Mouse (Mus musculus) liver, embryonic 14.5 days (tissue): ENCODE measurements around the gene Parp16. TPM values are rescaled to one million over a fixed set of nuclear protein-coding genes. Genes with fewer than 3 reads are reported as not detected.
A peak's percentile ranks its signal among the peaks of the same experiment; 100 is the strongest.

Experiments used
- ATAC-seq: fragments of 200-750 bp; cut with Nextera tagmentation; 2 replicates; pipeline ENCODE4 v1.8.0; 2017; ENCODE audit warnings: moderate number of reproducible peaks, mild to moderate bottlenecking, moderate library complexity; ENCODE audit not compliant: insufficient read depth
- DNase-seq, 3 experiments: peaks; one replicate each; pipeline ENCODE4 v3.0.0-alpha.2; 2012 to 2013; ENCODE audit warnings: low read depth in 3 of 3, low spot score in 3 of 3
- H3K27ac ChIP-seq: fragments of 300-500 bp; sonication (generic); 2 replicates; pipeline ENCODE4 v1.5.1; 2014; ENCODE audit warnings: moderate library complexity, mild to moderate bottlenecking, control low read depth, inconsistent platforms
- H3K27me3 ChIP-seq: fragments of 300-500 bp; sonication (generic); 2 replicates; pipeline ENCODE4 v1.6.1; 2014; ENCODE audit warnings: mild to moderate bottlenecking, low read length, moderate library complexity; ENCODE audit not compliant: control insufficient read depth, insufficient read depth
- H3K36me3 ChIP-seq: fragments of 300-500 bp; sonication (generic); replicated peaks from 2 replicates; pipeline ENCODE4 v1.6.1; 2014; ENCODE audit warnings: low read depth; ENCODE audit not compliant: control insufficient read depth, insufficient read depth
- H3K4me1 ChIP-seq, 2 experiments: fragments of 200-500 bp in 1 of 2; fragments of 300-500 bp in 1 of 2; sonication (generic) in 1 of 2; replicated peaks; 2 replicates each; pipeline ENCODE4 v1.6.1; 2012 to 2014; ENCODE audit warnings: antibody characterized with exemption in 1 of 2, inconsistent platforms in 1 of 2, low read length in 1 of 2; ENCODE audit not compliant: control insufficient read depth in 2 of 2, insufficient read depth in 2 of 2
- H3K4me2 ChIP-seq: fragments of 300-500 bp; sonication (generic); 2 replicates; pipeline ENCODE4 v1.6.1; 2014; ENCODE audit warnings: low read depth, mild to moderate bottlenecking, control low read depth, moderate library complexity
- H3K4me3 ChIP-seq, 2 experiments: fragments of 200-500 bp in 1 of 2; fragments of 300-500 bp in 1 of 2; sonication (generic) in 1 of 2; 2 replicates each; pipeline ENCODE4 v1.5.1; 2012 to 2014; ENCODE audit warnings: low read depth in 2 of 2, low read length in 2 of 2, mild to moderate bottlenecking in 2 of 2, control low read depth in 1 of 2, inconsistent platforms in 1 of 2, moderate library complexity in 1 of 2; ENCODE audit not compliant: insufficient read depth in 1 of 2
- H3K9ac ChIP-seq: fragments of 300-500 bp; sonication (generic); replicated peaks from 2 replicates; pipeline ENCODE4 v1.6.1; 2014; ENCODE audit warnings: mild to moderate bottlenecking, control low read depth, moderate library complexity
- H3K9me3 ChIP-seq: fragments of 300-500 bp; sonication (generic); 2 replicates; pipeline ENCODE4 v1.6.1; 2016; ENCODE audit warnings: low read length, mixed read lengths; ENCODE audit not compliant: control insufficient read depth
- CTCF ChIP-seq: IDR thresholded peaks from 2 replicates; pipeline ENCODE4 v1.5.1; 2016; ENCODE audit warnings: antibody characterized with exemption, low read depth, control low read depth
- EP300 ChIP-seq: IDR thresholded peaks from 2 replicates; pipeline ENCODE4 v1.6.1; 2016; ENCODE audit warnings: antibody characterized with exemption, low read depth
- WGBS: fragments of 180-500 bp; shearing (Covaris S2); extraction: QIAGEN DNeasy Blood & Tissue Kit; methylation state at CpG from one replicate; pipeline ENCODE4 v1.1.7; 2014; ENCODE audit not compliant: insufficient replicate concordance; 5-methylcytosine and 5-hydroxymethylcytosine counted together
- polyA plus RNA-seq, 2 experiments: library from polyadenylated mRNA; depleted of rRNA in 1 of 2; stranded (reverse) in 1 of 2; unstranded in 1 of 2; fragments of >200 nt; fragmentation: Nextera tagmentation in 1 of 2; extraction: Ambion mirVana in 1 of 2; gene quantifications; 2 replicates each; pipeline versions ENCODE4 v1.2.1 to v1.2.3; 2012 to 2014

The Parp16 gene
- polyA plus RNA-seq, 2 experiments = 5.7 to 7.2 TPM

- no peak for ATAC-seq
These were observed 44.6 kb downstream of the Parp16 start for GRCm38 (mm10) chr9:65239731-65240130.

GRCm38 (mm10) chr9:65240587-65240986 is 45.4 kb downstream of the Parp16 start:
- ATAC-seq (no peak), DNase-seq (no peak)
- Histone ChIP-seq H3K27ac (no peak overlapping the region), H3K9ac (no peak overlapping the region), H3K4me3 (no peak overlapping the region), H3K4me2 (no peak overlapping the region), H3K4me1 (peaks cover 0 to 12% of the 10 kb centered on the region in 2 experiments; a peak in 2 of 4 replicates), H3K27me3 (no peaks in the 10 kb centered on the region), H3K36me3 (no peaks in the 10 kb centered on the region; the same call in none of the 2 replicates), H3K9me3 (no peaks in the 10 kb centered on the region)
- WGBS = 77% methylated on average over 3 of the region's 3 CpGs
- TF ChIP-seq CTCF (no peak), EP300 (no peak)

More at GRCm38 (mm10) chr9:65239731-65240130, 44.6 kb downstream of the Parp16 start:
- Histone ChIP-seq H3K27me3 (no peaks in the 10 kb centered on the region), H3K36me3 (no peaks in the 10 kb centered on the region; the same call in none of the 2 replicates), H3K4me2 (no peak overlapping the region), H3K4me3 (no peak overlapping the region), H3K9me3 (no peaks in the 10 kb centered on the region), H3K4me1 (peaks cover 0 to 12% of the 10 kb centered on the region in 2 experiments; a peak in 2 of 4 replicates), H3K27ac (no peak overlapping the region), H3K9ac (no peak overlapping the region)
- 75% methylated on average over 5 of the region's 5 CpGs for WGBS
- no peak for DNase-seq
- TF ChIP-seq CTCF (no peak), EP300 (no peak)

- no peak overlapping the region for H3K4me2 ChIP-seq
- H3K9ac ChIP-seq = no peak overlapping the region
- H3K36me3 ChIP-seq = no peaks in the 10 kb centered on the region; the same call in 1 of the 2 replicates
- DNase-seq (no peak), ATAC-seq (no peak)
- no peaks in the 10 kb centered on the region for H3K9me3 ChIP-seq
- no peak overlapping the region for H3K4me3 ChIP-seq
- H3K27ac ChIP-seq = no peak overlapping the region
- 44% methylated on average over 5 of the region's 5 CpGs for WGBS
- TF ChIP-seq CTCF (no peak), EP300 (no peak)
- H3K4me1 ChIP-seq = peaks cover 0 to 12% of the 10 kb centered on the region in 2 experiments; a peak in 2 of 4 replicates
- H3K27me3 ChIP-seq = no peaks in the 10 kb centered on the region
These were observed 46.8 kb downstream of the Parp16 start for GRCm38 (mm10) chr9:65241973-65242372.

GRCm38 (mm10) chr9:65243249-65243648 is 48.1 kb downstream of the Parp16 start:
- 51% methylated on average over 4 of the region's 4 CpGs for WGBS
- Histone ChIP-seq H3K9ac (no peak overlapping the region), H3K4me3 (no peak overlapping the region), H3K27me3 (no peaks in the 10 kb centered on the region), H3K36me3 (no peaks in the 10 kb centered on the region), H3K4me1 (peaks cover 0 to 12% of the 10 kb centered on the region in 2 experiments; a peak in 2 of 4 replicates), H3K9me3 (no peaks in the 10 kb centered on the region), H3K4me2 (no peak overlapping the region), H3K27ac (no peak overlapping the region)
- TF ChIP-seq EP300 = no peak
- TF ChIP-seq CTCF = no peak
- DNase-seq = no peak
- ATAC-seq = no peak

GRCm38 (mm10) chr9:65244036-65244806 is 49.1 kb downstream of the Parp16 start:
- H3K4me1 ChIP-seq = peaks cover 0 to 12% of the 10 kb centered on the region in 2 experiments; a peak in 2 of 4 replicates
- H3K36me3 ChIP-seq = no peaks in the 10 kb centered on the region
- 0 out of 2 replicates have a peak, but pooled peaks have one; percentile 37 for ATAC-seq
- TF ChIP-seq EP300 = no peak
- no peak for TF ChIP-seq CTCF
- H3K9ac ChIP-seq = no peak overlapping the region
- no peak overlapping the region for H3K4me3 ChIP-seq
- H3K27me3 ChIP-seq = no peaks in the 10 kb centered on the region
- H3K9me3 ChIP-seq = no peaks in the 10 kb centered on the region
- WGBS = 46% methylated on average over 9 of the region's 9 CpGs
- no peak overlapping the region for H3K27ac ChIP-seq
- DNase-seq = no peak
- no peak overlapping the region for H3K4me2 ChIP-seq
